Mouse (Mus musculus): ENCODE results near the gene Dzip1.

DNA sequence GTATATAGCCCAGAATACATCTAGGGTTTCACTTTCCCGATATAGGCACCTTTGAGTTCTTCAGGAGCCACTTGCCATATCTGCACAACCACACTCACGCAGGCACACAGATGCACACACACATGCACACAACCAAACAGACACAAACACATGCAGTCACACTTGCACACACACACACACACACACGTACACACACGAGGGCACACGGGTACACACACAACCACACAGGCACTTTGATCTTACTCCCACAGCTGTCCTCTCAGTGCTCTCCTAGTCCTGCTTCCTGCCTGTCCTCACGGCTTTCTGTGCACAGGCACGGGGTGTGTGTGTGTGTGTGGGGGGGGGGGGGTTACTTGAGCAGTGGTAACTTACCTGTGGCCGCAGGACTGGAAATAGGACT is 7.7 kb upstream of the Dzip1 start:
- TF ChIP-seq POLR2A (IDR thresholded peaks at IDR 0.05; ENCODE audit: borderline replicate concordance, extremely low read depth, insufficient read depth, insufficient read length, poor library complexity, severe bottlenecking) (no peak), CTCF (IDR thresholded peaks at IDR 0.05; ENCODE audit: borderline replicate concordance, extremely low read depth, insufficient read depth, insufficient read length) (no peak)

All from brain, embryonic 14.5 days (tissue).